Mouse (Mus musculus): ENCODE measurements at regions not wholly inside any gene's neighbourhood (a gene's known extent, or its start where the extent isn't known, plus 50 kb on each side); places are given as distances from the start of the nearest gene placed in this dataset.

DNA sequence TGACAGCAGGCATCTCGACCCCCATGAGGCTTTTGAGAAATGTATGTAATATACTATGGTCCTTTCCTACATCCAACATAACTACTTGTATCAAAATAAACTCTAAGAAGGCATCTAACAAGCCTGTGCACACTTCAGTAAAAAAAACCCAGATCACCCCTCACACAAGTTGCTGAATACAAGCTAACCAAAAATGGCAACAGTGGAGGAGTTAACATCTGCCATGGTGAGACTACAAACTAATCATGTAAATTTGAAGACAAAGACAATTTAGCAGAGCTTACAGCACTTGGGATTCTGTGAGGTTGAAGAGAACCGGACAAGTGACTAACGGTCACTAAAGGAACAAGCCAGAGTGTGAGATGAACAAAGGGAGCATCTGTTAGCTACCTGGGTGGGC lies 380.6 kb upstream of the Ngly1 start:
- TF ChIP-seq CTCF (IDR thresholded peaks at IDR 0.05; ENCODE audit: low read depth) (no peak), EP300 (IDR thresholded peaks at IDR 0.05; ENCODE audit: low read depth) (no peak)

All from liver, embryonic 14.5 days (tissue).